8 mouse cellular contexts compared by ENCODE assay signal in genomic region chr3:89998612-89999054, GRCm38 (mm10). TPM values are rescaled to one million over a fixed set of nuclear protein-coding genes. Genes with fewer than 3 reads are reported as not detected.
A peak's percentile ranks its signal among the peaks of the same experiment; 100 is the strongest.
DNase-seq lines count a peak whose midpoint lies in the region; ATAC-seq and TF ChIP-seq lines count a peak whose summit lies in the region.

Gene Hax1, minus strand, starts transcription at chr3:89998780.

- peak within 1 kb of the TSS; percentile 94 for H3K9ac ChIP-seq in heart, embryonic 12.5 days
- peak within 1 kb of the TSS; percentile 86 for H3K9ac ChIP-seq in kidney, postnatal 0 days (ENCODE audit: low read depth, low read length)
- H3K9ac ChIP-seq in liver, embryonic 11.5 days (ENCODE audit: low read depth, low read length): peak within 1 kb of the TSS; percentile 90
- peak within 1 kb of the TSS; percentile 84 for H3K9ac ChIP-seq in stomach, embryonic 14.5 days (replicated peaks; ENCODE audit: low read depth, low read length)

- H3K4me3 ChIP-seq in heart, embryonic 12.5 days: peak within 1 kb of the TSS; percentile 95
- peak within 1 kb of the TSS; percentile 69 for H3K4me3 ChIP-seq in kidney, postnatal 0 days (replicated peaks; ENCODE audit: low read depth, low read length)
- H3K4me3 ChIP-seq in liver, embryonic 11.5 days (ENCODE audit: low read depth, low read length): peak within 1 kb of the TSS; percentile 84
- H3K4me3 ChIP-seq in stomach, embryonic 14.5 days (ENCODE audit: low read depth, low read length): peak within 1 kb of the TSS; percentile 52

- H3K36me3 ChIP-seq in heart, embryonic 12.5 days: peaks cover 50% of the 10 kb centered on the region
- peaks cover 19% of the 10 kb centered on the region for H3K36me3 ChIP-seq in kidney, postnatal 0 days (ENCODE audit: insufficient read depth, low read length)
- peaks cover 30% of the 10 kb centered on the region for H3K36me3 ChIP-seq in liver, embryonic 11.5 days (ENCODE audit: control insufficient read depth, insufficient read depth, low read length)
- peaks cover 45% of the 10 kb centered on the region for H3K36me3 ChIP-seq in stomach, embryonic 14.5 days (ENCODE audit: control insufficient read depth, insufficient read depth, low read length)

- H3K27me3 ChIP-seq in heart, embryonic 12.5 days (replicated peaks): no peaks in the 10 kb centered on the region
- no peaks in the 10 kb centered on the region for H3K27me3 ChIP-seq in kidney, postnatal 0 days (ENCODE audit: insufficient read depth, low read length)
- H3K27me3 ChIP-seq in liver, embryonic 11.5 days (replicated peaks; ENCODE audit: control insufficient read depth, insufficient read depth, low read length): no peaks in the 10 kb centered on the region
- no peaks in the 10 kb centered on the region for H3K27me3 ChIP-seq in stomach, embryonic 14.5 days (ENCODE audit: control insufficient read depth, insufficient read depth, low read length)

- H3K9me3 ChIP-seq in heart, embryonic 12.5 days (replicated peaks): no peaks in the 10 kb centered on the region
- H3K9me3 ChIP-seq in kidney, postnatal 0 days (replicated peaks; ENCODE audit: low read length): no peaks in the 10 kb centered on the region
- no peaks in the 10 kb centered on the region for H3K9me3 ChIP-seq in liver, embryonic 11.5 days (ENCODE audit: control insufficient read depth, low read length)
- H3K9me3 ChIP-seq in stomach, embryonic 14.5 days (ENCODE audit: control insufficient read depth, low read depth, low read length): no peaks in the 10 kb centered on the region

- under 1% methylated on average over 26 of the region's 26 CpGs for WGBS in heart, embryonic 12.5 days
- WGBS in kidney, postnatal 0 days: under 1% methylated on average over 26 of the region's 26 CpGs
- under 1% methylated on average over 26 of the region's 26 CpGs for WGBS in liver, embryonic 11.5 days
- WGBS in stomach, embryonic 14.5 days: under 1% methylated on average over 26 of the region's 26 CpGs

- peaks cover 11% of the 10 kb centered on the region; the same call in 1 of the 2 replicates for H3K4me1 ChIP-seq in heart, embryonic 12.5 days (replicated peaks)
- no peaks in the 10 kb centered on the region for H3K4me1 ChIP-seq in kidney, postnatal 0 days (replicated peaks; ENCODE audit: insufficient read depth, low read length)
- peaks cover 9% of the 10 kb centered on the region; the same call in 1 of the 2 replicates for H3K4me1 ChIP-seq in liver, embryonic 11.5 days (replicated peaks; ENCODE audit: control insufficient read depth, insufficient read depth, low read length)
- no peaks in the 10 kb centered on the region; the same call in 1 of the 2 replicates for H3K4me1 ChIP-seq in stomach, embryonic 14.5 days (ENCODE audit: control insufficient read depth, insufficient read depth, low read length)

- H3K27ac ChIP-seq in heart, embryonic 12.5 days (ENCODE audit: poor library complexity, severe bottlenecking): peak within 1 kb of the TSS; percentile 83
- peak within 1 kb of the TSS; percentile 95 for H3K27ac ChIP-seq in kidney, postnatal 0 days
- peak within 1 kb of the TSS; percentile 80 for H3K27ac ChIP-seq in liver, embryonic 11.5 days (ENCODE audit: low read depth, low read length)
- H3K27ac ChIP-seq in stomach, embryonic 14.5 days (ENCODE audit: low read length): peak within 1 kb of the TSS; percentile 97

- H3K4me2 ChIP-seq in heart, embryonic 12.5 days: peak within 1 kb of the TSS; percentile 97
- peak within 1 kb of the TSS; percentile 86 for H3K4me2 ChIP-seq in kidney, postnatal 0 days (ENCODE audit: low read length)
- H3K4me2 ChIP-seq in liver, embryonic 11.5 days: peak within 1 kb of the TSS; percentile 79
- peak within 1 kb of the TSS; percentile 79 for H3K4me2 ChIP-seq in stomach, embryonic 14.5 days (replicated peaks; ENCODE audit: low read depth, low read length)

- peak; percentile 95 for DNase-seq in CD4-positive helper T cell, adult 2 months (ENCODE audit: low read depth, low spot score)
- DNase-seq in brain, embryonic 18.5 days (ENCODE audit: low read depth, low spot score): peak; percentile 89
- DNase-seq in kidney, postnatal 0 days (ENCODE audit: low spot score): peak; percentile 98
- peak; percentile 91 for DNase-seq in liver, embryonic 11.5 days (ENCODE audit: low spot score)
- peak; percentile 96 for DNase-seq in naive thymus-derived CD4-positive, alpha-beta T cell, adult 2 months (ENCODE audit: low read depth)

- peak; percentile 94 for ATAC-seq in erythroid progenitor cell, adult 5-6 weeks (replicated peaks; ENCODE audit: low FRiP score, poor library complexity, severe bottlenecking)
- peak; percentile 90 for ATAC-seq in heart, embryonic 12.5 days (ENCODE audit: insufficient number of reproducible peaks, low FRiP score)
- ATAC-seq in kidney, postnatal 0 days (replicated peaks; ENCODE audit: low FRiP score, low read depth): peak; percentile 92
- peak; percentile 91 for ATAC-seq in liver, embryonic 11.5 days (replicated peaks; ENCODE audit: low FRiP score)
- ATAC-seq in stomach, embryonic 14.5 days (ENCODE audit: insufficient number of reproducible peaks, insufficient read depth, low FRiP score, low read depth): peak; percentile 92

- TF ChIP-seq CTCF in kidney, postnatal 0 days (IDR thresholded peaks at IDR 0.05; ENCODE audit: low read depth): peak; percentile 28; the same call in 1 of the 2 replicates

RNA-seq across cellular contexts. Expression of gene Hax1, which starts in this region (rescaled TPM):
- total RNA-seq in erythroid progenitor cell, adult 5-6 weeks (2015; ENCODE audit: low replicate concordance): 55.5 and 71.3 TPM in 2 replicates
- 41.2 and 68.0 TPM in 2 replicates for total RNA-seq in erythroid progenitor cell, adult 5-6 weeks (2017; ENCODE audit: low replicate concordance)
- polyA plus RNA-seq in heart, embryonic 12.5 days (2016; fragmentation: Nextera tagmentation; extraction: Ambion mirVana): 79.4 and 85.4 TPM in 2 replicates
- polyA plus RNA-seq in kidney, postnatal 0 days (2015; fragmentation: Nextera tagmentation; extraction: Ambion mirVana): 160 and 168 TPM in 2 replicates
- 187 TPM in 2 replicates for polyA plus RNA-seq in liver, embryonic 11.5 days (2014; fragmentation: Nextera tagmentation; extraction: Ambion mirVana)
- 122 and 123 TPM in 2 replicates for polyA plus RNA-seq in stomach, embryonic 14.5 days (2014; fragmentation: Nextera tagmentation; extraction: Ambion mirVana)

Comparison
In these comparisons a context has a peak if more than half of its experiments do, and no peak if none do; other contexts are left out.
1. Peak in every context shown above with its lines: DNase-seq, ATAC-seq, H3K4me3 ChIP-seq and H3K27ac ChIP-seq.